Mouse (Mus musculus): ENCODE measurements around the gene Pdzd8.
A peak's percentile ranks its signal among the peaks of the same experiment; 100 is the strongest.

Pdzd8 gene

GRCm38 (mm10) chr19:59336655-59337054, 8.9 kb downstream of the Pdzd8 start:
- Histone ChIP-seq H3K4me1 (replicated peaks; ENCODE audit: low read depth, low read length) (peaks cover 4% of the 10 kb centered on the region; the same call in 1 of the 2 replicates), H3K27me3 (ENCODE audit: insufficient read depth, low read length) (no peaks in the 10 kb centered on the region), H3K9me3 (ENCODE audit: low read length) (no peaks in the 10 kb centered on the region), H3K4me3 (replicated peaks; ENCODE audit: low read length) (no peak overlapping the region), H3K36me3 (ENCODE audit: insufficient read depth, low read length) (peaks cover 4% of the 10 kb centered on the region; the same call in 1 of the 2 replicates)
- TF ChIP-seq CTCF (conservative IDR thresholded peaks at IDR 0.05; ENCODE audit: low read length) (no peak), POU5F1 (IDR thresholded peaks at IDR 0.05; ENCODE audit: borderline replicate concordance, low read length) (no peak), NANOG (IDR thresholded peaks at IDR 0.05; ENCODE audit: borderline replicate concordance, low read length) (no peak)

- TF ChIP-seq CTCF (conservative IDR thresholded peaks at IDR 0.05; ENCODE audit: low read length) (no peak), NANOG (IDR thresholded peaks at IDR 0.05; ENCODE audit: borderline replicate concordance, low read length) (no peak), POU5F1 (IDR thresholded peaks at IDR 0.05; ENCODE audit: borderline replicate concordance, low read length) (no peak)
- Histone ChIP-seq H3K27me3 (ENCODE audit: insufficient read depth, low read length) (no peaks in the 10 kb centered on the region), H3K4me1 (replicated peaks; ENCODE audit: low read depth, low read length) (no peaks in the 10 kb centered on the region), H3K9me3 (ENCODE audit: low read length) (no peaks in the 10 kb centered on the region), H3K36me3 (ENCODE audit: insufficient read depth, low read length) (no peaks in the 10 kb centered on the region), H3K4me3 (replicated peaks; ENCODE audit: low read length) (no peak overlapping the region)
Measured at GRCm38 (mm10) chr19:59330816-59331225, 14.8 kb downstream of the Pdzd8 start.

GRCm38 (mm10) chr19:59321990-59322389, 23.6 kb downstream of the Pdzd8 start, which contains the start of gene Rps12-ps3:
Gene Rps12-ps3 (plus strand): TSS chr19:59322290.
- H3K9me3 ChIP-seq (ENCODE audit: low read length) = no peaks in the 10 kb centered on the region
- no peak within 1 kb of the TSS for H3K4me3 ChIP-seq (replicated peaks; ENCODE audit: low read length)
- H3K27me3 ChIP-seq (ENCODE audit: insufficient read depth, low read length) = no peaks in the 10 kb centered on the region
- TF ChIP-seq CTCF (conservative IDR thresholded peaks at IDR 0.05; ENCODE audit: low read length) (no peak), POU5F1 (IDR thresholded peaks at IDR 0.05; ENCODE audit: borderline replicate concordance, low read length) (no peak), NANOG (IDR thresholded peaks at IDR 0.05; ENCODE audit: borderline replicate concordance, low read length) (no peak)
- no peaks in the 10 kb centered on the region for H3K4me1 ChIP-seq (replicated peaks; ENCODE audit: low read depth, low read length)
- H3K36me3 ChIP-seq (ENCODE audit: insufficient read depth, low read length) = peaks cover 19% of the 10 kb centered on the region; the same call in 1 of the 2 replicates

GRCm38 (mm10) chr19:59316571-59316970, 29.0 kb downstream of the Pdzd8 start:
- TF ChIP-seq CTCF (conservative IDR thresholded peaks at IDR 0.05; ENCODE audit: low read length) = 0 out of 2 replicates have a peak, but pooled peaks have one; percentile 19
- no peak for TF ChIP-seq POU5F1 (IDR thresholded peaks at IDR 0.05; ENCODE audit: borderline replicate concordance, low read length)
- no peaks in the 10 kb centered on the region for H3K27me3 ChIP-seq (ENCODE audit: insufficient read depth, low read length)
- no peaks in the 10 kb centered on the region for H3K4me1 ChIP-seq (replicated peaks; ENCODE audit: low read depth, low read length)
- H3K4me3 ChIP-seq (replicated peaks; ENCODE audit: low read length) = no peak overlapping the region
- peaks cover 23% of the 10 kb centered on the region for H3K36me3 ChIP-seq (ENCODE audit: insufficient read depth, low read length)
- H3K9me3 ChIP-seq (ENCODE audit: low read length) = no peaks in the 10 kb centered on the region

- Histone ChIP-seq H3K9me3 (ENCODE audit: low read length) (no peaks in the 10 kb centered on the region), H3K4me1 (replicated peaks; ENCODE audit: low read depth, low read length) (no peaks in the 10 kb centered on the region), H3K4me3 (replicated peaks; ENCODE audit: low read length) (no peak overlapping the region), H3K27me3 (ENCODE audit: insufficient read depth, low read length) (no peaks in the 10 kb centered on the region), H3K36me3 (ENCODE audit: insufficient read depth, low read length) (peaks cover 23% of the 10 kb centered on the region)
- TF ChIP-seq CTCF (conservative IDR thresholded peaks at IDR 0.05; ENCODE audit: low read length) (no peak), NANOG (IDR thresholded peaks at IDR 0.05; ENCODE audit: borderline replicate concordance, low read length) (no peak), POU5F1 (IDR thresholded peaks at IDR 0.05; ENCODE audit: borderline replicate concordance, low read length) (no peak)
Measured at GRCm38 (mm10) chr19:59315308-59315707, 30.3 kb downstream of the Pdzd8 start.

GRCm38 (mm10) chr19:59292183-59292839, 53.3 kb downstream of the Pdzd8 start:
- no peak overlapping the region for H3K4me3 ChIP-seq (replicated peaks; ENCODE audit: low read length)
- no peaks in the 10 kb centered on the region for H3K27me3 ChIP-seq (ENCODE audit: insufficient read depth, low read length)
- TF ChIP-seq CTCF (conservative IDR thresholded peaks at IDR 0.05; ENCODE audit: low read length) = no peak
- TF ChIP-seq POU5F1 (IDR thresholded peaks at IDR 0.05; ENCODE audit: borderline replicate concordance, low read length) = no peak
- TF ChIP-seq NANOG (IDR thresholded peaks at IDR 0.05; ENCODE audit: borderline replicate concordance, low read length) = no peak
- H3K36me3 ChIP-seq (ENCODE audit: insufficient read depth, low read length) = 0 out of 2 replicates have a peak, but pooled peaks cover 3% of the 10 kb centered on the region
- no peaks in the 10 kb centered on the region for H3K4me1 ChIP-seq (replicated peaks; ENCODE audit: low read depth, low read length)
- no peaks in the 10 kb centered on the region for H3K9me3 ChIP-seq (ENCODE audit: low read length)

GRCm38 (mm10) chr19:59289811-59290210, 55.8 kb downstream of the Pdzd8 start:
- Histone ChIP-seq H3K36me3 (ENCODE audit: insufficient read depth, low read length) (no peaks in the 10 kb centered on the region), H3K27me3 (ENCODE audit: insufficient read depth, low read length) (no peaks in the 10 kb centered on the region), H3K9me3 (ENCODE audit: low read length) (no peaks in the 10 kb centered on the region), H3K4me3 (replicated peaks; ENCODE audit: low read length) (no peak overlapping the region), H3K4me1 (replicated peaks; ENCODE audit: low read depth, low read length) (no peaks in the 10 kb centered on the region)
- TF ChIP-seq CTCF (conservative IDR thresholded peaks at IDR 0.05; ENCODE audit: low read length) (no peak), NANOG (IDR thresholded peaks at IDR 0.05; ENCODE audit: borderline replicate concordance, low read length) (no peak), POU5F1 (IDR thresholded peaks at IDR 0.05; ENCODE audit: borderline replicate concordance, low read length) (no peak)

GRCm38 (mm10) chr19:59289042-59289441, 56.5 kb downstream of the Pdzd8 start:
- H3K9me3 ChIP-seq (ENCODE audit: low read length) = no peaks in the 10 kb centered on the region
- TF ChIP-seq NANOG (IDR thresholded peaks at IDR 0.05; ENCODE audit: borderline replicate concordance, low read length) = no peak
- TF ChIP-seq CTCF (conservative IDR thresholded peaks at IDR 0.05; ENCODE audit: low read length) = no peak
- no peak for TF ChIP-seq POU5F1 (IDR thresholded peaks at IDR 0.05; ENCODE audit: borderline replicate concordance, low read length)
- H3K27me3 ChIP-seq (ENCODE audit: insufficient read depth, low read length) = no peaks in the 10 kb centered on the region
- H3K36me3 ChIP-seq (ENCODE audit: insufficient read depth, low read length) = no peaks in the 10 kb centered on the region
- H3K4me1 ChIP-seq (replicated peaks; ENCODE audit: low read depth, low read length) = no peaks in the 10 kb centered on the region
- H3K4me3 ChIP-seq (replicated peaks; ENCODE audit: low read length) = no peak overlapping the region

- TF ChIP-seq NANOG (IDR thresholded peaks at IDR 0.05; ENCODE audit: borderline replicate concordance, low read length) = no peak
- Histone ChIP-seq H3K4me3 (replicated peaks; ENCODE audit: low read length) (no peak overlapping the region), H3K36me3 (ENCODE audit: insufficient read depth, low read length) (no peaks in the 10 kb centered on the region), H3K27me3 (ENCODE audit: insufficient read depth, low read length) (no peaks in the 10 kb centered on the region), H3K4me1 (replicated peaks; ENCODE audit: low read depth, low read length) (no peaks in the 10 kb centered on the region), H3K9me3 (ENCODE audit: low read length) (peaks cover 7% of the 10 kb centered on the region)
Measured at GRCm38 (mm10) chr19:59282001-59282400, 63.6 kb downstream of the Pdzd8 start.
